18 mouse cellular contexts compared by ENCODE assay signal in genomic region chr13:76597005-76597404, GRCm38 (mm10).
"Had no signal": no experiment of that assay in that cellular context is flagged by ENCODE, and none has a peak within 500 bp of the region (broad histone marks: within the 10 kb centered on the region; RNA-seq: fewer than 3 reads in every experiment).

No protein-coding gene starts in this region.

- H3K9me3 ChIP-seq: limb, embryonic 12.5 days; limb, embryonic 15.5 days; midbrain, embryonic 12.5 days; midbrain, embryonic 15.5 days; neural tube, embryonic 13.5 days had no signal

- DNase-seq: kidney, adult 2 months; kidney, postnatal 10 days; kidney, postnatal 36 days; layer of hippocampus, postnatal 36 days; liver, postnatal 0 days; lung, embryonic 14.5 days; thymus, adult 18-20 months; thymus, postnatal 36 days had no signal

- H3K27ac ChIP-seq: left cerebral cortex, adult 2 months; limb, embryonic 12.5 days; limb, embryonic 15.5 days; liver, embryonic 14.5 days; midbrain, embryonic 12.5 days; midbrain, embryonic 15.5 days; neural tube, embryonic 13.5 days had no signal

- ATAC-seq: liver, postnatal 0 days; lung, postnatal 0 days; midbrain, embryonic 15.5 days had no signal

- H3K27me3 ChIP-seq: limb, embryonic 12.5 days; limb, embryonic 15.5 days; midbrain, embryonic 12.5 days; midbrain, embryonic 15.5 days; neural tube, embryonic 13.5 days had no signal

- H3K4me3 ChIP-seq: left cerebral cortex, adult 2 months; limb, embryonic 12.5 days; limb, embryonic 15.5 days; midbrain, embryonic 12.5 days; midbrain, embryonic 15.5 days; myocyte; neural tube, embryonic 13.5 days had no signal

- H3K36me3 ChIP-seq: limb, embryonic 12.5 days; limb, embryonic 15.5 days; midbrain, embryonic 12.5 days; midbrain, embryonic 15.5 days; neural tube, embryonic 13.5 days had no signal

- H3K4me1 ChIP-seq: limb, embryonic 12.5 days; limb, embryonic 15.5 days; midbrain, embryonic 12.5 days; midbrain, embryonic 15.5 days; neural tube, embryonic 13.5 days had no signal

- H3K9ac ChIP-seq: limb, embryonic 12.5 days; limb, embryonic 15.5 days; liver, embryonic 14.5 days; liver, postnatal 0 days; lung, embryonic 14.5 days; midbrain, embryonic 12.5 days; midbrain, embryonic 15.5 days; neural tube, embryonic 13.5 days had no signal

- H3K4me2 ChIP-seq: limb, embryonic 12.5 days; limb, embryonic 15.5 days; liver, embryonic 11.5 days; lung, embryonic 14.5 days; midbrain, embryonic 12.5 days; midbrain, embryonic 15.5 days; neural tube, embryonic 13.5 days had no signal
